19 mouse cellular contexts compared by ENCODE assay signal in the genomic region with DNA sequence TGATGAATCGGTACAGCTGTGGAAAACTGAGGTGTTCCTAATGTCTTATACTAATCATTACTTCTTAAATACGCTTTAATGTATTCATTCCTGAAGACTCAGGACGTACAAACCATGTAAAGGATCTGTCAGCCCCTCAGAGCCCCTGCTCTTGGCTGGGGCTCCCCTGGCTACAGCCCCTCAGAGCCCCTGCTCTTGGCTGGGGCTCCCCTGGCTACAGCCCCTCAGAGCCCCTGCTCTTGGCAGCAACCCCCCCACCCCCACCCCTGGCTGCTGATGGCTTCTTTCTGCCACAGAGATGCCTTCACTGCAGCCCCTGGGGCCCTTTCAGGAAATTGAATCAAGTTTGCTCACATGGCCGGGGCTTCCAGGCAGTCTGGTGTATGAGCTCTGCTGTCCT. TPM values are rescaled to one million over a fixed set of nuclear protein-coding genes. Genes with fewer than 3 reads are reported as not detected.
DNase-seq lines count a peak whose midpoint lies in the region; ATAC-seq lines count a peak whose summit lies in the region.
"Had no signal": no experiment of that assay in that cellular context is flagged by ENCODE, and none has a peak within 500 bp of the region (broad histone marks: within the 10 kb centered on the region; RNA-seq: fewer than 3 reads in every experiment).

No protein-coding gene starts in this region.

- H3K27me3 ChIP-seq in heart, embryonic 10.5 days (ENCODE audit: insufficient read depth, poor library complexity, severe bottlenecking) = peaks cover 45% of the 10 kb centered on the region
- peaks cover 31% of the 10 kb centered on the region for H3K27me3 ChIP-seq in heart, embryonic 11.5 days (ENCODE audit: control insufficient read depth, insufficient read depth, low read length)
- H3K27me3 ChIP-seq in midbrain, embryonic 13.5 days = 0 out of 2 replicates have a peak, but pooled peaks cover 4% of the 10 kb centered on the region
- no peaks in the 10 kb centered on the region for H3K27me3 ChIP-seq in midbrain, embryonic 11.5 days (ENCODE audit: control insufficient read depth, insufficient read depth, low read length)
- H3K27me3 ChIP-seq in hindbrain, embryonic 14.5 days (ENCODE audit: control insufficient read depth, insufficient read depth, low read length) = no peaks in the 10 kb centered on the region
- no peaks in the 10 kb centered on the region for H3K27me3 ChIP-seq in neural tube, embryonic 15.5 days (replicated peaks)
- H3K27me3 ChIP-seq: stomach, embryonic 15.5 days had no signal

- no peak overlapping the region for H3K4me3 ChIP-seq in heart, embryonic 10.5 days
- no peak overlapping the region for H3K4me3 ChIP-seq in heart, embryonic 11.5 days (ENCODE audit: low read depth, low read length)
- no peak overlapping the region for H3K4me3 ChIP-seq in midbrain, embryonic 13.5 days (replicated peaks)
- no peak overlapping the region for H3K4me3 ChIP-seq in midbrain, embryonic 11.5 days (ENCODE audit: low read depth, low read length)
- H3K4me3 ChIP-seq in hindbrain, embryonic 14.5 days (replicated peaks; ENCODE audit: low read length) = no peak overlapping the region
- H3K4me3 ChIP-seq in neural tube, embryonic 15.5 days (replicated peaks) = no peak overlapping the region
- H3K4me3 ChIP-seq: stomach, embryonic 15.5 days had no signal

- 55% methylated on average over 4 of the region's 4 CpGs for WGBS in heart, embryonic 10.5 days
- WGBS in heart, embryonic 11.5 days (ENCODE audit: insufficient replicate concordance) = 50% methylated on average over 4 of the region's 4 CpGs
- 37% methylated on average over 4 of the region's 4 CpGs for WGBS in midbrain, embryonic 13.5 days
- WGBS in midbrain, embryonic 11.5 days = 35% methylated on average over 4 of the region's 4 CpGs
- WGBS in hindbrain, embryonic 14.5 days = 25% methylated on average over 4 of the region's 4 CpGs
- WGBS in neural tube, embryonic 15.5 days = 40% methylated on average over 4 of the region's 4 CpGs

- no peak overlapping the region for H3K9ac ChIP-seq in heart, embryonic 11.5 days (ENCODE audit: low read depth, low read length)
- no peak overlapping the region for H3K9ac ChIP-seq in midbrain, embryonic 13.5 days (replicated peaks)
- H3K9ac ChIP-seq in midbrain, embryonic 11.5 days (ENCODE audit: low read length) = no peak overlapping the region
- no peak overlapping the region for H3K9ac ChIP-seq in hindbrain, embryonic 14.5 days
- H3K9ac ChIP-seq in neural tube, embryonic 15.5 days (replicated peaks) = no peak overlapping the region
- H3K9ac ChIP-seq: liver, embryonic 14.5 days; stomach, embryonic 15.5 days had no signal

- peaks cover 16% of the 10 kb centered on the region for H3K4me1 ChIP-seq in heart, embryonic 10.5 days
- peaks cover 16% of the 10 kb centered on the region for H3K4me1 ChIP-seq in heart, embryonic 11.5 days (ENCODE audit: control insufficient read depth, insufficient read depth, low read length)
- H3K4me1 ChIP-seq in midbrain, embryonic 13.5 days (replicated peaks) = peaks cover 25% of the 10 kb centered on the region
- peaks cover 10% of the 10 kb centered on the region for H3K4me1 ChIP-seq in midbrain, embryonic 11.5 days (ENCODE audit: control insufficient read depth, insufficient read depth, low read length)
- H3K4me1 ChIP-seq in hindbrain, embryonic 14.5 days (replicated peaks; ENCODE audit: control insufficient read depth, insufficient read depth, low read length) = peaks cover 19% of the 10 kb centered on the region; the same call in 1 of the 2 replicates
- peaks cover 14% of the 10 kb centered on the region for H3K4me1 ChIP-seq in neural tube, embryonic 15.5 days

- no peaks in the 10 kb centered on the region for H3K36me3 ChIP-seq in heart, embryonic 10.5 days
- H3K36me3 ChIP-seq in heart, embryonic 11.5 days (ENCODE audit: control insufficient read depth, insufficient read depth, low read length) = no peaks in the 10 kb centered on the region
- H3K36me3 ChIP-seq in midbrain, embryonic 13.5 days = no peaks in the 10 kb centered on the region
- no peaks in the 10 kb centered on the region for H3K36me3 ChIP-seq in midbrain, embryonic 11.5 days (ENCODE audit: control insufficient read depth, insufficient read depth, low read length)
- no peaks in the 10 kb centered on the region for H3K36me3 ChIP-seq in hindbrain, embryonic 14.5 days (replicated peaks; ENCODE audit: control insufficient read depth, insufficient read depth)
- no peaks in the 10 kb centered on the region for H3K36me3 ChIP-seq in neural tube, embryonic 15.5 days
- H3K36me3 ChIP-seq: stomach, embryonic 15.5 days had no signal

- DNase-seq in heart, embryonic 10.5 days (ENCODE audit: low spot score) = no peak
- DNase-seq in midbrain, embryonic 11.5 days (ENCODE audit: low spot score, missing footprints) = no peak
- DNase-seq in hindbrain, embryonic 14.5 days (ENCODE audit: low spot score) = no peak
- DNase-seq in spleen, adult 12 weeks (ENCODE audit: low spot score) = no peak
- DNase-seq: cerebellum, adult 18-20 months; cerebellum, postnatal 36 days; heart, adult 18-20 months; kidney, postnatal 36 days; layer of hippocampus, adult 9-11 months; lung, postnatal 10 days; right cerebral cortex, postnatal 14 days; thymus, adult 18-20 months; thymus, postnatal 4 days had no signal

- no peaks in the 10 kb centered on the region for H3K9me3 ChIP-seq in heart, embryonic 10.5 days
- H3K9me3 ChIP-seq in heart, embryonic 11.5 days (replicated peaks; ENCODE audit: control insufficient read depth, low read length) = no peaks in the 10 kb centered on the region
- no peaks in the 10 kb centered on the region for H3K9me3 ChIP-seq in midbrain, embryonic 13.5 days
- no peaks in the 10 kb centered on the region for H3K9me3 ChIP-seq in midbrain, embryonic 11.5 days (ENCODE audit: control insufficient read depth, low read length)
- no peaks in the 10 kb centered on the region for H3K9me3 ChIP-seq in hindbrain, embryonic 14.5 days (ENCODE audit: control insufficient read depth, low read length)
- H3K9me3 ChIP-seq in neural tube, embryonic 15.5 days (replicated peaks) = no peaks in the 10 kb centered on the region
- H3K9me3 ChIP-seq: stomach, embryonic 15.5 days had no signal

- H3K4me2 ChIP-seq in heart, embryonic 11.5 days = no peak overlapping the region
- no peak overlapping the region for H3K4me2 ChIP-seq in midbrain, embryonic 13.5 days (replicated peaks)
- H3K4me2 ChIP-seq in midbrain, embryonic 11.5 days = no peak overlapping the region
- no peak overlapping the region for H3K4me2 ChIP-seq in hindbrain, embryonic 14.5 days (replicated peaks)
- H3K4me2 ChIP-seq in neural tube, embryonic 15.5 days = no peak overlapping the region
- H3K4me2 ChIP-seq: stomach, embryonic 15.5 days had no signal

- ATAC-seq in heart, embryonic 11.5 days (replicated peaks; ENCODE audit: insufficient number of reproducible peaks, low FRiP score, low TSS enrichment) = no peak; the same call in 1 of the 2 replicates
- ATAC-seq in midbrain, embryonic 13.5 days = peak; percentile 40; the same call in 1 of the 2 replicates
- ATAC-seq in midbrain, embryonic 11.5 days (ENCODE audit: low FRiP score) = no peak
- ATAC-seq in hindbrain, embryonic 14.5 days (ENCODE audit: low FRiP score) = peak; percentile 59; the same call in 1 of the 2 replicates
- peak; percentile 23; the same call in 1 of the 2 replicates for ATAC-seq in neural tube, embryonic 15.5 days (ENCODE audit: low FRiP score)
- ATAC-seq: intestine, embryonic 16.5 days had no signal

- peak overlapping the region; percentile 52; the same call in 1 of the 2 replicates for H3K27ac ChIP-seq in heart, embryonic 10.5 days
- no peak overlapping the region for H3K27ac ChIP-seq in heart, embryonic 11.5 days (ENCODE audit: low read depth, low read length)
- H3K27ac ChIP-seq in midbrain, embryonic 13.5 days = no peak overlapping the region
- H3K27ac ChIP-seq in midbrain, embryonic 11.5 days (ENCODE audit: low read depth, low read length) = no peak overlapping the region
- H3K27ac ChIP-seq in hindbrain, embryonic 14.5 days = no peak overlapping the region
- no peak overlapping the region for H3K27ac ChIP-seq in neural tube, embryonic 15.5 days (replicated peaks)
- H3K27ac ChIP-seq: liver, embryonic 14.5 days; stomach, embryonic 15.5 days had no signal

RNA-seq across cellular contexts. Expression of gene Peli2, which starts 22.5 kb away (rescaled TPM):
- 3.1 and 5.0 TPM in 2 replicates for polyA plus RNA-seq in heart, embryonic 10.5 days (2016; fragmentation: Nextera tagmentation; extraction: Ambion mirVana)
- 4.0 TPM in 2 replicates for polyA plus RNA-seq in heart, embryonic 11.5 days (2014; fragmentation: Nextera tagmentation; extraction: Ambion mirVana)
- polyA plus RNA-seq in midbrain, embryonic 13.5 days (2015; fragmentation: Nextera tagmentation; extraction: Ambion mirVana) = 7.1 and 8.3 TPM in 2 replicates
- polyA plus RNA-seq in midbrain, embryonic 11.5 days (2014; fragmentation: Nextera tagmentation; extraction: Ambion mirVana) = 15.7 and 16.2 TPM in 2 replicates
- polyA plus RNA-seq in hindbrain, embryonic 14.5 days (2014; fragmentation: Nextera tagmentation; extraction: Ambion mirVana) = 8.9 and 10.0 TPM in 2 replicates
- 6.8 and 7.0 TPM in 2 replicates for polyA plus RNA-seq in neural tube, embryonic 15.5 days (2015; fragmentation: Nextera tagmentation; extraction: Ambion mirVana)

Comparison
In these comparisons a context has a peak if more than half of its experiments do, and no peak if none do; other contexts are left out.
1. ATAC-seq: peak in midbrain, embryonic 13.5 days (single experiment), hindbrain, embryonic 14.5 days (single experiment) and neural tube, embryonic 15.5 days (single experiment); none in heart, embryonic 11.5 days (single experiment) and midbrain, embryonic 11.5 days (single experiment).